Mouse (Mus musculus): ENCODE measurements around the gene Dnah6. TPM values are rescaled to one million over a fixed set of nuclear protein-coding genes. Genes with fewer than 3 reads are reported as not detected.

Dnah6 gene
- polyA plus RNA-seq, 1 experiment from 2014 or later, result 0.07 TPM

GRCm38 (mm10) chr6:73253006-73253405 lies 31.6 kb upstream of the Dnah6 start:
- no peak overlapping the region for H3K4me2 ChIP-seq (ENCODE audit: low read length)
- H3K4me3 ChIP-seq (ENCODE audit: low read depth, low read length), result no peak overlapping the region
- DNase-seq (ENCODE audit: low spot score) (no peak), ATAC-seq (replicated peaks; ENCODE audit: low FRiP score, low TSS enrichment, low read depth) (no peak)
- H3K4me1 ChIP-seq (replicated peaks; ENCODE audit: control insufficient read depth, insufficient read depth, low read length), result peaks cover 21% of the 10 kb centered on the region
- H3K9ac ChIP-seq (ENCODE audit: low read length), result no peak overlapping the region
- H3K27me3 ChIP-seq (replicated peaks; ENCODE audit: control insufficient read depth, insufficient read depth, low read length), result no peaks in the 10 kb centered on the region
- H3K36me3 ChIP-seq (ENCODE audit: control insufficient read depth, insufficient read depth, low read length), result peaks cover 16% of the 10 kb centered on the region
- no peak overlapping the region for H3K27ac ChIP-seq (ENCODE audit: low read depth)
- 82% methylated on average over 2 of the region's 2 CpGs for WGBS
- no peaks in the 10 kb centered on the region for H3K9me3 ChIP-seq (ENCODE audit: control insufficient read depth, low read length)

- Histone ChIP-seq H3K9ac (ENCODE audit: low read length) (no peak overlapping the region), H3K36me3 (ENCODE audit: control insufficient read depth, insufficient read depth, low read length) (peaks cover 10% of the 10 kb centered on the region; the same call in 1 of the 2 replicates), H3K4me1 (replicated peaks; ENCODE audit: control insufficient read depth, insufficient read depth, low read length) (peaks cover 21% of the 10 kb centered on the region), H3K27ac (ENCODE audit: low read depth) (no peak overlapping the region), H3K4me3 (ENCODE audit: low read depth, low read length) (no peak overlapping the region), H3K27me3 (replicated peaks; ENCODE audit: control insufficient read depth, insufficient read depth, low read length) (no peaks in the 10 kb centered on the region), H3K4me2 (ENCODE audit: low read length) (no peak overlapping the region), H3K9me3 (ENCODE audit: control insufficient read depth, low read length) (no peaks in the 10 kb centered on the region)
- ATAC-seq (replicated peaks; ENCODE audit: low FRiP score, low TSS enrichment, low read depth) (no peak), DNase-seq (ENCODE audit: low spot score) (no peak)
Measured at GRCm38 (mm10) chr6:73252396-73252795, 30.9 kb upstream of the Dnah6 start.

DNA sequence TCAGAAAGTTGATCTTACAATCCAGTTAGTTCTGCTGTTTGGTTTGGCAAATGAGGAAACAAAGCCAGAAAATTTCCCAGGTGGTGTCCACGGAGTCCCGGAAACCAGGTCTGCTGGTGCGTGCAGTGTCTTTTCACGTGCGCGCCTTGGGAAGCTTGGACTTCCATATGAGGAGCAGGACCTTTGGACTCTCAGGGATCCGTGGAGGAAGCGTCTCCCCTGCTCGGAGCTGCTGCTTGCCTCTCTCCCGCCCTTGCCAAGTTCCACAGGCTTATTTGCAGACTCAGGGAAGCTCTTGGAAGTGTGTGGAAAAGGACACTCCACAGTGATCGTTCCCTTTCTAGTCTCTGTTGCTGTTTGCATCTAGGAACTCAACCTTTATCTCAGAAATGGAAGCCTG lies 29.9 kb upstream of the Dnah6 start:
- WGBS, result 83% methylated on average over 11 of the region's 11 CpGs
- Histone ChIP-seq H3K36me3 (ENCODE audit: control insufficient read depth, insufficient read depth, low read length) (peaks cover 1% of the 10 kb centered on the region; the same call in 1 of the 2 replicates), H3K9ac (ENCODE audit: low read length) (no peak overlapping the region), H3K4me3 (ENCODE audit: low read depth, low read length) (no peak overlapping the region), H3K27ac (ENCODE audit: low read depth) (no peak overlapping the region), H3K27me3 (replicated peaks; ENCODE audit: control insufficient read depth, insufficient read depth, low read length) (no peaks in the 10 kb centered on the region), H3K4me1 (replicated peaks; ENCODE audit: control insufficient read depth, insufficient read depth, low read length) (peaks cover 21% of the 10 kb centered on the region), H3K9me3 (ENCODE audit: control insufficient read depth, low read length) (no peaks in the 10 kb centered on the region), H3K4me2 (ENCODE audit: low read length) (no peak overlapping the region)
- no peak for ATAC-seq (replicated peaks; ENCODE audit: low FRiP score, low TSS enrichment, low read depth)
- no peak for DNase-seq (ENCODE audit: low spot score)

DNA sequence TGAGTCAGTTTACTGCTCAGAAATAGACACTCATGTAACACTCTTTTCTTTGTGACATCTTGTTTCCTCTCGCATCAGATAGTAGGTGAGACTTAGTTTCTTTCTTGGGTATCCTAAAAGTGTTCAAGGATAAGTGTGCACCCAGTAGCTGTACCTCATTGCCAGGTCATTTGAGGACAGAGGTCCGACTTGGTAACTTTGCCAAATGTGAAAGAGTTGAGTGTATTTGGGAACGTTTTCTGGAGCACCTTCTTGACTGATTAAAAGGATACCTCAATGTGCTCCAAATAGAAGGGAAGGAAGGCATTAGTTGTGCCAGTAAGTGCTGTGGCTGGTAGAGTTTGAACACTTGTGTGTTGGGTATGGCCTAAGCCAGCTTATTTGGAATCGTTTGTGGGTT lies 28.4 kb upstream of the Dnah6 start:
- 87% methylated on average over 4 of the region's 4 CpGs for WGBS
- Histone ChIP-seq H3K36me3 (ENCODE audit: control insufficient read depth, insufficient read depth, low read length) (no peaks in the 10 kb centered on the region), H3K27me3 (replicated peaks; ENCODE audit: control insufficient read depth, insufficient read depth, low read length) (no peaks in the 10 kb centered on the region), H3K4me2 (ENCODE audit: low read length) (peak overlapping the region; percentile 81), H3K9ac (ENCODE audit: low read length) (no peak overlapping the region), H3K4me3 (ENCODE audit: low read depth, low read length) (peak overlapping the region; percentile 86; the same call in 1 of the 2 replicates), H3K9me3 (ENCODE audit: control insufficient read depth, low read length) (no peaks in the 10 kb centered on the region), H3K4me1 (replicated peaks; ENCODE audit: control insufficient read depth, insufficient read depth, low read length) (peaks cover 20% of the 10 kb centered on the region), H3K27ac (ENCODE audit: low read depth) (no peak overlapping the region)
- no peak for DNase-seq (ENCODE audit: low spot score)
- no peak for ATAC-seq (replicated peaks; ENCODE audit: low FRiP score, low TSS enrichment, low read depth)

GRCm38 (mm10) chr6:73249049-73249422 lies 27.6 kb upstream of the Dnah6 start:
- Histone ChIP-seq H3K4me2 (ENCODE audit: low read length) (peak overlapping the region; percentile 81), H3K36me3 (ENCODE audit: control insufficient read depth, insufficient read depth, low read length) (no peaks in the 10 kb centered on the region), H3K4me3 (ENCODE audit: low read depth, low read length) (peak overlapping the region; percentile 86), H3K27me3 (replicated peaks; ENCODE audit: control insufficient read depth, insufficient read depth, low read length) (no peaks in the 10 kb centered on the region), H3K4me1 (replicated peaks; ENCODE audit: control insufficient read depth, insufficient read depth, low read length) (peaks cover 12% of the 10 kb centered on the region), H3K9ac (ENCODE audit: low read length) (peak overlapping the region; percentile 85), H3K27ac (ENCODE audit: low read depth) (no peak overlapping the region), H3K9me3 (ENCODE audit: control insufficient read depth, low read length) (no peaks in the 10 kb centered on the region)
- ATAC-seq (replicated peaks; ENCODE audit: low FRiP score, low TSS enrichment, low read depth) (no peak), DNase-seq (ENCODE audit: low spot score) (peak; percentile 70)
- 5% methylated on average over 12 of the region's 12 CpGs for WGBS

DNA sequence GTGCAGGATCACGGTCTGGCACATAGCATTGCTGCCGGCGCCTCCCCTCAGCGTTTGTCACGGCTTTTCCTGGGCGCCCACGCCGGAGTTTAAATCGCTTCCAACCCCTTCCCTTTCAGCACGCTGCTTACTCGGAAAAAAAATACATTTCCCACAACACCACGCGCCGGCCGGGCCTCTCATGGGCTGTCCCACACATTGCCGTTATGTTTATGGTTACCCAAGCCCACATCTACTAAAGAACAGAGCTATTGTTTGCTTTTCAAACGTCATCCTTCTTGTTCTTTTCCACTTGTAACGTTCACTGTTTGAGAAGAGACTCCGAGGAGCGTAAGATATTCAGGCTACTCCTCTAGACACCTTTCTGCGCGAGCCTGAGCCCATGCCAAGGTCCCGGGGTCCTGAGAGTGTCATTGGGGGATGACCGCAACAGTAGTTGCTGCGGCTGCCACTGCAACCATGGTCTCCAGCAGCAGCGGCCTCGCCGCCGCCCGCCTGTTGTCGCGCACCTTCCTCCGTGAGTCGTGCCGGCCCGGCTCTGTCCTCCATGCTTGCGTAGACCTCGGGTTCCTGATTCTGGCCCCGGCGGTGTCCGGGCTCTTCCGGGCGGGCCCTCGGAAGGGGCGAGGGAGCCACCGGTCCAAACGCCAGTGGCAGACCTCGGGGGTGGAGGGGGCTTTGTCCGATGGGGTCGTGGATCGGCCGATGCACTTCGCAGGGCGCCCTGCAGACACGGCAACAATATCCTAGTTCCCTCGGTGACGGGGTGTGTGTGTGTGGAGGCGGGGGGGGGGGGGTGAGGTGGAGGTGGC lies 27.0 kb upstream of the Dnah6 start, which contains the start of gene Suclg1:
Gene Suclg1, plus strand, starts transcription at position 146 of the 812 bp plus-strand sequence.
- Histone ChIP-seq H3K9ac (ENCODE audit: low read length) (peak within 1 kb of the TSS; percentile 85), H3K4me1 (replicated peaks; ENCODE audit: control insufficient read depth, insufficient read depth, low read length) (peaks cover 11% of the 10 kb centered on the region)
- under 1% methylated on average over 57 of the region's 58 CpGs for WGBS

DNA sequence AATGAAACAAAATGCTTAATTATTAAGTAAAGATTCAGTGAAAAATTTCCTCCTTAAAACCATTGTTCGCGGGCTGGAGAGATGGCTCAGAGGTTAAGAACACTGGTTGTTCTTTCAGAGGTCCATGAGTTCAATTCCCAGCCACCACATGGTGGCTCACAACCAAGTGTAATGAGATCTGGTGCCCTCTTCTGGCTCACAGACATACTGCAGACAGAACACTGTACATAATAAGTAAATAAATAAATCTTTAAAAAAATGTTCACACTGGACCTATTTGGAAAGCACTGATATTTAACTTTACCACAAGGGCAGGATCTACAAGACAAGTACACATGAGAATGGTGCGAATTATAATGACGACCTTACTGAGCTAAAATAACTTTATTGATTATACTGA lies 26.0 kb upstream of the Dnah6 start:
- Histone ChIP-seq H3K27me3 (replicated peaks; ENCODE audit: control insufficient read depth, insufficient read depth, low read length) (no peaks in the 10 kb centered on the region), H3K36me3 (ENCODE audit: control insufficient read depth, insufficient read depth, low read length) (no peaks in the 10 kb centered on the region), H3K27ac (ENCODE audit: low read depth) (no peak overlapping the region), H3K4me2 (ENCODE audit: low read length) (peak overlapping the region; percentile 81), H3K9ac (ENCODE audit: low read length) (peak overlapping the region; percentile 85; the same call in 1 of the 2 replicates), H3K4me3 (ENCODE audit: low read depth, low read length) (peak overlapping the region; percentile 86), H3K9me3 (ENCODE audit: control insufficient read depth, low read length) (no peaks in the 10 kb centered on the region), H3K4me1 (replicated peaks; ENCODE audit: control insufficient read depth, insufficient read depth, low read length) (peaks cover 11% of the 10 kb centered on the region)
- DNase-seq (ENCODE audit: low spot score) (no peak), ATAC-seq (replicated peaks; ENCODE audit: low FRiP score, low TSS enrichment, low read depth) (no peak)
- WGBS, result 39% methylated on average over 4 of the region's 4 CpGs

More for the DNA sequence above, 27.0 kb upstream of the Dnah6 start, which contains the start of gene Suclg1:
- peak within 1 kb of the TSS; percentile 79 for H3K27ac ChIP-seq (ENCODE audit: low read depth)
- peak within 1 kb of the TSS; percentile 81 for H3K4me2 ChIP-seq (ENCODE audit: low read length)
- ATAC-seq (replicated peaks; ENCODE audit: low FRiP score, low TSS enrichment, low read depth) (peak; percentile 93), DNase-seq (ENCODE audit: low spot score) (peak; percentile 93)
- no peaks in the 10 kb centered on the region for H3K9me3 ChIP-seq (ENCODE audit: control insufficient read depth, low read length)
- H3K36me3 ChIP-seq (ENCODE audit: control insufficient read depth, insufficient read depth, low read length), result no peaks in the 10 kb centered on the region
- no peaks in the 10 kb centered on the region for H3K27me3 ChIP-seq (replicated peaks; ENCODE audit: control insufficient read depth, insufficient read depth, low read length)
- peak within 1 kb of the TSS; percentile 86 for H3K4me3 ChIP-seq (ENCODE audit: low read depth, low read length)

- ATAC-seq (replicated peaks; ENCODE audit: low FRiP score, low TSS enrichment, low read depth) (no peak), DNase-seq (ENCODE audit: low spot score) (no peak)
- H3K4me2 ChIP-seq (ENCODE audit: low read length), result no peak overlapping the region
- H3K4me1 ChIP-seq (replicated peaks; ENCODE audit: control insufficient read depth, insufficient read depth, low read length), result peaks cover 11% of the 10 kb centered on the region
- 76% methylated on average over 2 of the region's 2 CpGs for whole genome bisulfite sequencing
- H3K27ac ChIP-seq (ENCODE audit: low read depth), result no peak overlapping the region
- H3K36me3 ChIP-seq (ENCODE audit: control insufficient read depth, insufficient read depth, low read length), result no peaks in the 10 kb centered on the region
- H3K9ac ChIP-seq (ENCODE audit: low read length), result no peak overlapping the region
- H3K4me3 ChIP-seq (ENCODE audit: low read depth, low read length), result no peak overlapping the region
- H3K9me3 ChIP-seq (ENCODE audit: control insufficient read depth, low read length), result no peaks in the 10 kb centered on the region
- no peaks in the 10 kb centered on the region for H3K27me3 ChIP-seq (replicated peaks; ENCODE audit: control insufficient read depth, insufficient read depth, low read length)
Measured at GRCm38 (mm10) chr6:73246821-73247220, 25.4 kb upstream of the Dnah6 start.

GRCm38 (mm10) chr6:73235650-73236049 lies 14.2 kb upstream of the Dnah6 start:
- Histone ChIP-seq H3K4me1 (replicated peaks; ENCODE audit: control insufficient read depth, insufficient read depth, low read length) (no peaks in the 10 kb centered on the region), H3K9ac (ENCODE audit: low read length) (no peak overlapping the region), H3K27me3 (replicated peaks; ENCODE audit: control insufficient read depth, insufficient read depth, low read length) (no peaks in the 10 kb centered on the region), H3K4me2 (ENCODE audit: low read length) (no peak overlapping the region), H3K27ac (ENCODE audit: low read depth) (no peak overlapping the region), H3K4me3 (ENCODE audit: low read depth, low read length) (no peak overlapping the region), H3K36me3 (ENCODE audit: control insufficient read depth, insufficient read depth, low read length) (no peaks in the 10 kb centered on the region), H3K9me3 (ENCODE audit: control insufficient read depth, low read length) (no peaks in the 10 kb centered on the region)
- WGBS, result 84% methylated on average over 3 of the region's 3 CpGs
- DNase-seq (ENCODE audit: low spot score) (no peak), ATAC-seq (replicated peaks; ENCODE audit: low FRiP score, low TSS enrichment, low read depth) (no peak)

Measured in intestine, embryonic 14.5 days (tissue).